Mouse (Mus musculus): Measurements from ENCODE around the gene Timm44. TPM values are rescaled to one million over a fixed set of nuclear protein-coding genes. Genes with fewer than 3 reads are reported as not detected.

Gene Timm44
- total RNA-seq, 2 experiments from 2014 or later, result 73.9 to 78.4 TPM

Other genes with a start within 250 kb of the Timm44 start
- 1 to 10 TPM; 2.3 to 3.1 TPM for gene Cd209f, start 170.1 kb downstream of the Timm44 start, total RNA-seq (2021)
- gene Cd209g, start 141.8 kb downstream of the Timm44 start, total RNA-seq (2021), result under 1 TPM in 1 of 2 experiments, not detected in 1; 0.13 TPM
- gene Evi5l, start 109.3 kb downstream of the Timm44 start, total RNA-seq (2021), result 10 to 100 TPM; 25.2 to 29.0 TPM
- under 1 TPM; 0.13 to 0.27 TPM for gene Prr36, start 58.5 kb downstream of the Timm44 start, total RNA-seq (2021)
- under 1 TPM in 1 of 2 experiments, not detected in 1; 0.07 TPM for gene Lrrc8e, start 49.1 kb downstream of the Timm44 start, total RNA-seq (2021)
- 10 to 100 TPM; 58.3 to 62.6 TPM for gene Map2k7, start 37.2 kb downstream of the Timm44 start, total RNA-seq (2021)
- under 1 TPM in 1 of 2 experiments, not detected in 1; 0.20 TPM for gene Gm49320, start 37.0 kb downstream of the Timm44 start, total RNA-seq (2021)
- 1 to 10 TPM; 5.2 to 9.7 TPM for gene Tgfbr3l, start 27.7 kb downstream of the Timm44 start, total RNA-seq (2021)
- 10 to 100 TPM; 21.7 to 22.5 TPM for gene Snapc2, start 22.8 kb downstream of the Timm44 start, total RNA-seq (2021)
- 1 to 10 TPM; 7.5 to 8.0 TPM for gene Ctxn1, start 16.6 kb downstream of the Timm44 start, total RNA-seq (2021)
- gene Ccl25, start 49.3 kb upstream of the Timm44 start, total RNA-seq (2021), result 10 to 100 TPM in 1 of 2 experiments, 1 to 10 TPM in 1; 7.6 to 11.9 TPM
- 10 to 100 TPM; 70.1 to 76.5 TPM for gene Elavl1, start 49.5 kb upstream of the Timm44 start, total RNA-seq (2021)
- 10 to 100 TPM; 14.6 to 16.4 TPM for gene Cers4, start 217.1 kb upstream of the Timm44 start, total RNA-seq (2021)